Mouse (Mus musculus) heart, embryonic 11.5 days (tissue): ENCODE measurements around the gene Ccdc149. TPM values are rescaled to one million over a fixed set of nuclear protein-coding genes. Genes with fewer than 3 reads are reported as not detected.

ENCODE experiments used
- ATAC-seq: fragments of 200-750 bp; cut with Nextera tagmentation; replicated peaks from 2 replicates; pipeline ENCODE4 v1.8.0; 2017; ENCODE audit warnings: moderate library complexity; ENCODE audit not compliant: insufficient number of reproducible peaks, low FRiP score, low TSS enrichment
- H3K27ac ChIP-seq: fragments of 300-500 bp; sonication (generic); 2 replicates; pipeline ENCODE4 v1.5.1; 2014; ENCODE audit warnings: mild to moderate bottlenecking, low read depth, low read length
- H3K27me3 ChIP-seq: fragments of 300-500 bp; sonication (generic); 2 replicates; pipeline ENCODE4 v1.6.1; 2014; ENCODE audit warnings: mild to moderate bottlenecking, low read length, mixed read lengths; ENCODE audit not compliant: control insufficient read depth, insufficient read depth
- H3K36me3 ChIP-seq: fragments of 300-500 bp; sonication (generic); 2 replicates; pipeline ENCODE4 v1.6.1; 2014; ENCODE audit warnings: mild to moderate bottlenecking, low read length, moderate library complexity, mixed read lengths; ENCODE audit not compliant: control insufficient read depth, insufficient read depth
- H3K4me1 ChIP-seq: fragments of 300-500 bp; sonication (generic); 2 replicates; pipeline ENCODE4 v1.6.1; 2014; ENCODE audit warnings: low read length; ENCODE audit not compliant: control insufficient read depth, insufficient read depth
- H3K4me2 ChIP-seq: fragments of 300-500 bp; sonication (generic); 2 replicates; pipeline ENCODE4 v1.6.1; 2014; ENCODE audit warnings: mild to moderate bottlenecking, moderate library complexity
- H3K4me3 ChIP-seq: fragments of 300-500 bp; sonication (generic); 2 replicates; pipeline ENCODE4 v1.5.1; 2014; ENCODE audit warnings: low read depth, low read length
- H3K9ac ChIP-seq: fragments of 300-500 bp; sonication (generic); 2 replicates; pipeline ENCODE4 v1.6.1; 2014; ENCODE audit warnings: mild to moderate bottlenecking, low read depth, low read length, moderate library complexity
- H3K9me3 ChIP-seq: fragments of 300-500 bp; sonication (generic); replicated peaks from 2 replicates; pipeline ENCODE4 v1.6.1; 2016; ENCODE audit warnings: low read length; ENCODE audit not compliant: control insufficient read depth
- WGBS: fragments of 180-500 bp; shearing (Covaris S2); extraction: QIAGEN DNeasy Blood & Tissue Kit; methylation state at CpG from one replicate; pipeline ENCODE4 v1.1.7; 2014; ENCODE audit not compliant: insufficient replicate concordance; 5-methylcytosine and 5-hydroxymethylcytosine counted together
- polyA plus RNA-seq: library from polyadenylated mRNA; unstranded; fragments of >200 nt; fragmentation: Nextera tagmentation; extraction: Ambion mirVana; gene quantifications from 2 replicates; pipeline ENCODE4 v1.2.1, GENCODE M21; 2014

The Ccdc149 gene
- polyA plus RNA-seq, 1 experiment from 2014 or later: 1.8 TPM

GRCm38 (mm10) chr5:52363468-52364150 is 107.7 kb downstream of the Ccdc149 start, which contains the start of gene Sod3:
Gene Sod3, plus strand, starts transcription at chr5:52363791.
- 24% methylated on average over 11 of the region's 11 CpGs for WGBS
- ATAC-seq: no peak
- no peak within 1 kb of the TSS for H3K4me3 ChIP-seq
- no peaks in the 10 kb centered on the region for H3K36me3 ChIP-seq
- peaks cover 12% of the 10 kb centered on the region for H3K4me1 ChIP-seq
- H3K27ac ChIP-seq: no peak within 1 kb of the TSS
- no peaks in the 10 kb centered on the region for H3K9me3 ChIP-seq
- H3K4me2 ChIP-seq: peak within 1 kb of the TSS; percentile 27
- H3K9ac ChIP-seq: no peak within 1 kb of the TSS
- peaks cover 4% of the 10 kb centered on the region; the same call in 1 of the 2 replicates for H3K27me3 ChIP-seq

- H3K4me1 ChIP-seq: peaks cover 12% of the 10 kb centered on the region
- no peak for ATAC-seq
- no peaks in the 10 kb centered on the region for H3K36me3 ChIP-seq
- 65% methylated on average over 6 of the region's 6 CpGs for WGBS
- no peaks in the 10 kb centered on the region; the same call in 1 of the 2 replicates for H3K27me3 ChIP-seq
- H3K4me2 ChIP-seq: no peak overlapping the region
- H3K9ac ChIP-seq: no peak overlapping the region
- no peak overlapping the region for H3K27ac ChIP-seq
- H3K4me3 ChIP-seq: no peak overlapping the region
- H3K9me3 ChIP-seq: no peaks in the 10 kb centered on the region
These were observed 108.4 kb downstream of the Ccdc149 start for GRCm38 (mm10) chr5:52362776-52363467.

- WGBS: 56% methylated on average over 21 of the region's 21 CpGs
- no peaks in the 10 kb centered on the region for H3K9me3 ChIP-seq
- ATAC-seq: no peak
- H3K36me3 ChIP-seq: no peaks in the 10 kb centered on the region
- H3K4me1 ChIP-seq: peaks cover 12% of the 10 kb centered on the region
- no peak overlapping the region for H3K27ac ChIP-seq
- H3K27me3 ChIP-seq: no peaks in the 10 kb centered on the region
- peak overlapping the region; percentile 11; the same call in 1 of the 2 replicates for H3K4me2 ChIP-seq
- H3K9ac ChIP-seq: no peak overlapping the region
- no peak overlapping the region for H3K4me3 ChIP-seq
These were observed 110.9 kb downstream of the Ccdc149 start for GRCm38 (mm10) chr5:52360286-52361049.

- Histone ChIP-seq H3K4me2 (no peak overlapping the region), H3K4me3 (no peak overlapping the region), H3K36me3 (no peaks in the 10 kb centered on the region), H3K9me3 (no peaks in the 10 kb centered on the region), H3K27me3 (no peaks in the 10 kb centered on the region), H3K4me1 (peaks cover 4% of the 10 kb centered on the region; the same call in 1 of the 2 replicates), H3K27ac (no peak overlapping the region), H3K9ac (no peak overlapping the region)
- ATAC-seq: no peak
- WGBS: 67% methylated on average over 6 of the region's 6 CpGs
These were observed 113.2 kb downstream of the Ccdc149 start for GRCm38 (mm10) chr5:52358120-52358519.

- no peak overlapping the region for H3K4me2 ChIP-seq
- H3K4me3 ChIP-seq: no peak overlapping the region
- peaks cover 4% of the 10 kb centered on the region; the same call in 1 of the 2 replicates for H3K4me1 ChIP-seq
- no peak overlapping the region for H3K27ac ChIP-seq
- WGBS: 72% methylated on average over 9 of the region's 9 CpGs
- H3K9ac ChIP-seq: no peak overlapping the region
- no peaks in the 10 kb centered on the region for H3K27me3 ChIP-seq
- no peak for ATAC-seq
- H3K9me3 ChIP-seq: no peaks in the 10 kb centered on the region
- H3K36me3 ChIP-seq: no peaks in the 10 kb centered on the region
These were observed 114.1 kb downstream of the Ccdc149 start for GRCm38 (mm10) chr5:52357175-52357754.

GRCm38 (mm10) chr5:52355612-52356011 is 115.7 kb downstream of the Ccdc149 start:
- no peaks in the 10 kb centered on the region for H3K27me3 ChIP-seq

GRCm38 (mm10) chr5:52354441-52354840 is 116.9 kb downstream of the Ccdc149 start:
- H3K36me3 ChIP-seq: no peaks in the 10 kb centered on the region
- no peak overlapping the region for H3K4me3 ChIP-seq
- no peak for ATAC-seq
- H3K9me3 ChIP-seq: no peaks in the 10 kb centered on the region
- no peak overlapping the region for H3K27ac ChIP-seq
- H3K4me2 ChIP-seq: no peak overlapping the region
- H3K27me3 ChIP-seq: no peaks in the 10 kb centered on the region
- H3K4me1 ChIP-seq: no peaks in the 10 kb centered on the region
- no peak overlapping the region for H3K9ac ChIP-seq
- 62% methylated on average over 4 of the region's 4 CpGs for WGBS

More at GRCm38 (mm10) chr5:52355612-52356011, 115.7 kb downstream of the Ccdc149 start:
- no peak overlapping the region for H3K4me3 ChIP-seq
- no peak overlapping the region for H3K4me2 ChIP-seq
- no peaks in the 10 kb centered on the region for H3K9me3 ChIP-seq
- no peak overlapping the region for H3K27ac ChIP-seq
- no peaks in the 10 kb centered on the region for H3K36me3 ChIP-seq
- peaks cover 2% of the 10 kb centered on the region; the same call in 1 of the 2 replicates for H3K4me1 ChIP-seq
- H3K9ac ChIP-seq: no peak overlapping the region
- ATAC-seq: no peak
- WGBS: 82% methylated on average over 7 of the region's 7 CpGs

GRCm38 (mm10) chr5:52352730-52353129 is 118.6 kb downstream of the Ccdc149 start:
- no peak for ATAC-seq
- Histone ChIP-seq H3K4me1 (no peaks in the 10 kb centered on the region), H3K4me3 (no peak overlapping the region), H3K36me3 (no peaks in the 10 kb centered on the region), H3K27me3 (no peaks in the 10 kb centered on the region), H3K9me3 (no peaks in the 10 kb centered on the region), H3K27ac (no peak overlapping the region), H3K9ac (no peak overlapping the region), H3K4me2 (no peak overlapping the region)
- 75% methylated on average over 5 of the region's 5 CpGs for WGBS
